Mouse (Mus musculus) megakaryocyte, embryonic 14.5 days (primary cell): ENCODE measurements around the gene Gabrg3. TPM values are rescaled to one million over a fixed set of nuclear protein-coding genes. Genes with fewer than 3 reads are reported as not detected.

Experiments used
- H3K27me3 ChIP-seq: replicated peaks from 2 replicates; pipeline ENCODE3; 2012; ENCODE audit warnings: inconsistent platforms
- H3K36me3 ChIP-seq: replicated peaks from 2 replicates; pipeline ENCODE3; 2012; ENCODE audit warnings: low read length, inconsistent platforms, mixed read lengths
- H3K4me1 ChIP-seq: 2 replicates; pipeline ENCODE4 v1.6.1; 2012; ENCODE audit warnings: inconsistent platforms
- H3K4me3 ChIP-seq: replicated peaks from 2 replicates; pipeline ENCODE3; 2012; ENCODE audit warnings: moderate library complexity, mild to moderate bottlenecking, inconsistent platforms
- H3K9me3 ChIP-seq: 2 replicates; pipeline ENCODE4 v1.6.1; 2012; ENCODE audit warnings: inconsistent platforms
- FLI1 ChIP-seq: IDR thresholded peaks from 2 replicates; pipeline ENCODE4 v1.6.1; 2012; ENCODE audit warnings: low read length, inconsistent platforms, mixed read lengths
- GATA1 ChIP-seq: IDR thresholded peaks from 3 replicates; pipeline ENCODE4 v1.6.1; 2012; ENCODE audit warnings: mixed read lengths, low read length, inconsistent platforms, borderline replicate concordance
- polyA plus RNA-seq: library from polyadenylated mRNA; stranded (reverse); fragments of >175 nt; gene quantifications from 2 replicates; pipeline ENCODE4 v1.2.3, GENCODE M21; 2012; ENCODE audit warnings: low replicate concordance; ENCODE audit not compliant: insufficient read depth

Gene Gabrg3
- polyA plus RNA-seq, 1 experiment: 0.18 TPM

DNA sequence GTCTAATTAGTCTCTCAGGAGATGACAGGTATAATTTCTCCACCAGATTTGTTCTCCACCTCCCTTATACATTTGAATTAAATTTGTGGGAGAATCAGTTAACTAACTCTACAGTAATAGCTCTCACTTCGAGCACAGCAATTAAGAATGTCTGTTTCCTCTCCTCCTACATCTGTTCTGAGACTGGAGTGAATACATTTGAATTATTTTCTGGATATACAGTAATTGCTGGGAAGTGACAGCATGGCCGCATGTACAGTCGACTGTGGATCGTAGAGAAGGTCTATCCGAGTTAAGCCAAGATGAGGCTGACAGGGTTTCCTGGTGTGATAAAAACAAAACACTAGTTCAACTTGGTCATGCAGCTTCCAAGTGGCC is 21.0 kb downstream of the Gabrg3 start:
- H3K27me3 ChIP-seq: no peaks in the 10 kb centered on the region
- H3K9me3 ChIP-seq: peaks cover 3% of the 10 kb centered on the region; the same call in 1 of the 2 replicates
- no peak for TF ChIP-seq FLI1
- TF ChIP-seq GATA1: no peak
- H3K4me3 ChIP-seq: no peak overlapping the region
- H3K4me1 ChIP-seq: no peaks in the 10 kb centered on the region
- no peaks in the 10 kb centered on the region for H3K36me3 ChIP-seq

DNA sequence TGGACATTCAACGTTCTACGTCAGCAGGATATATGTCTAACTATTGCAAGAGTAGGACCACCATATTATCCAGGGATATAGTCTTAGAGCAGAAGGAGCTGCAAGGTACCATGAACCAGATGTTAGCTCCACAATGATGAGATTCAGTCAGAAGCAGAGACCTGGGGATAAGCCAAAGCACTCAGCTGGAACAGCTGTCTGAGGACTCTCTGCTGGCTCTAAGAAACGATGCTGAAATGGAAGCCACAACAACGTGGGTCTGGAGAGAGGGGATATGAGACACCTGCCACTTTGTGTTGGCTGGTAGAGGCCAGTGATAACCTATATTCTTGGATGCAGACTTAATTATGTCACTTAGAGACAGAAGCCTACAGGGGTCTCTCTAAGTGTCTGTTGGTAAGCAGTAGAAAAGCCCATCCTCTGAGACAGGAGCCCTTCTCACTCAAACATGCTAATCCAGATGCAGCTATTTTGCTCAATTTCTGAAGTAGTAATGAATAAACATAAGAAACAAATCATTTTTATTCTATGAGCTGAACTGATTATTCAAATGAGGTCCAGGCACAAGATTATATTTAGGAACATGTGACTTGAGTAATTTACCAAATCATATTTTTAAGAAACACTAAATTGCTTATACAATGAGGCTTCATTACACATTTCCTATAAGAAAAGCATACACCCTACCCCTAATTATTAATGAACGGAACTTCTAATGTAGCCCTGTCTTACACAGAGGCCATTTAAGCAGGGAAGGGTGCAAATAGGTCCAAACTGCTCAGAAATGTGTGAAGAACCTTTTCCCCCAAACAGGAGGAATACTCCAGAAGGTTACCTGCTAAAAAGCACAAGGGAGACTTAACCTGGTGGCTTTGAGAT is 21.6 kb downstream of the Gabrg3 start:
- H3K4me1 ChIP-seq: no peaks in the 10 kb centered on the region
- H3K4me3 ChIP-seq: no peak overlapping the region
- peaks cover 3% of the 10 kb centered on the region; the same call in 1 of the 2 replicates for H3K9me3 ChIP-seq
- H3K27me3 ChIP-seq: no peaks in the 10 kb centered on the region
- H3K36me3 ChIP-seq: no peaks in the 10 kb centered on the region
- TF ChIP-seq FLI1 (no peak), GATA1 (no peak)

DNA sequence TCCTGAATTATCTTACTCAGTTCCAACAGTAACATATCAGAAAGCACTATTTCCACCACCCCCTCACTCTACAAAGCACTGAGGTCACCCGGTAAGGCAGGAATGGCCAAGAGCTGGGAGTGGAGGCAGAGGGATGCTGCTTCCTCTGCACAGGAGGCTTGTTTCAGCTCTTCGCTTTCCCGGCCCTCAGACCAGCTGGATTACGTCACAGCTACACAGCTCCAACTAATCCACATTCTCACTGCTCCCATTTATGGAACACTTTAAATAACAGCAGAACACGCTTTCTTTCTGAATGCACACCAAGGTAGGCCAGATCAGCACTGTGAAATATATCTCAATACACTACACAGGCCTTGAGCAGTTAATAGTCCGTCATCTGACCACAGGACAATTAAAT is 23.2 kb downstream of the Gabrg3 start:
- Histone ChIP-seq H3K4me1 (no peaks in the 10 kb centered on the region), H3K36me3 (no peaks in the 10 kb centered on the region), H3K9me3 (peaks cover 3% of the 10 kb centered on the region), H3K4me3 (no peak overlapping the region), H3K27me3 (no peaks in the 10 kb centered on the region)
- TF ChIP-seq FLI1: no peak
- no peak for TF ChIP-seq GATA1

- Histone ChIP-seq H3K9me3 (no peaks in the 10 kb centered on the region; the same call in none of the 2 replicates), H3K4me1 (no peaks in the 10 kb centered on the region), H3K36me3 (no peaks in the 10 kb centered on the region), H3K4me3 (no peak overlapping the region), H3K27me3 (no peaks in the 10 kb centered on the region)
- no peak for TF ChIP-seq FLI1
- no peak for TF ChIP-seq GATA1
Observed at GRCm38 (mm10) chr7:57357871-57358540, 29.0 kb downstream of the Gabrg3 start.

GRCm38 (mm10) chr7:57356565-57357301 is 30.3 kb downstream of the Gabrg3 start:
- no peaks in the 10 kb centered on the region for H3K36me3 ChIP-seq
- H3K4me1 ChIP-seq: no peaks in the 10 kb centered on the region
- H3K9me3 ChIP-seq: no peaks in the 10 kb centered on the region; the same call in none of the 2 replicates
- no peaks in the 10 kb centered on the region for H3K27me3 ChIP-seq
- TF ChIP-seq GATA1 (no peak), FLI1 (no peak)
- no peak overlapping the region for H3K4me3 ChIP-seq

GRCm38 (mm10) chr7:57348774-57349173 is 38.2 kb downstream of the Gabrg3 start:
- H3K4me1 ChIP-seq: no peaks in the 10 kb centered on the region
- H3K36me3 ChIP-seq: no peaks in the 10 kb centered on the region
- no peak for TF ChIP-seq GATA1
- TF ChIP-seq FLI1: no peak
- no peak overlapping the region for H3K4me3 ChIP-seq
- H3K27me3 ChIP-seq: no peaks in the 10 kb centered on the region
- peaks cover 4% of the 10 kb centered on the region; the same call in 1 of the 2 replicates for H3K9me3 ChIP-seq

GRCm38 (mm10) chr7:57341910-57342309 is 45.1 kb downstream of the Gabrg3 start:
- Histone ChIP-seq H3K4me3 (no peak overlapping the region), H3K4me1 (no peaks in the 10 kb centered on the region), H3K9me3 (no peaks in the 10 kb centered on the region), H3K27me3 (no peaks in the 10 kb centered on the region), H3K36me3 (no peaks in the 10 kb centered on the region)
- TF ChIP-seq GATA1 (no peak), FLI1 (no peak)

- no peaks in the 10 kb centered on the region for H3K36me3 ChIP-seq
- H3K27me3 ChIP-seq: no peaks in the 10 kb centered on the region
- no peaks in the 10 kb centered on the region; the same call in 1 of the 2 replicates for H3K9me3 ChIP-seq
- H3K4me1 ChIP-seq: no peaks in the 10 kb centered on the region
- H3K4me3 ChIP-seq: no peak overlapping the region
- TF ChIP-seq FLI1 (no peak), GATA1 (no peak)
Observed at GRCm38 (mm10) chr7:57331211-57331610, 55.8 kb downstream of the Gabrg3 start.

- H3K9me3 ChIP-seq: no peaks in the 10 kb centered on the region; the same call in 1 of the 2 replicates
- TF ChIP-seq FLI1 (no peak), GATA1 (no peak)
- no peak overlapping the region for H3K4me3 ChIP-seq
- no peaks in the 10 kb centered on the region for H3K36me3 ChIP-seq
- H3K4me1 ChIP-seq: no peaks in the 10 kb centered on the region
- H3K27me3 ChIP-seq: no peaks in the 10 kb centered on the region
Observed at GRCm38 (mm10) chr7:57330240-57330639, 56.7 kb downstream of the Gabrg3 start.

- Histone ChIP-seq H3K4me1 (no peaks in the 10 kb centered on the region), H3K36me3 (no peaks in the 10 kb centered on the region), H3K4me3 (no peak overlapping the region), H3K27me3 (no peaks in the 10 kb centered on the region), H3K9me3 (no peaks in the 10 kb centered on the region; the same call in 1 of the 2 replicates)
- no peak for TF ChIP-seq GATA1
- no peak for TF ChIP-seq FLI1
Observed at GRCm38 (mm10) chr7:57324473-57324872, 62.5 kb downstream of the Gabrg3 start.
